Mouse (Mus musculus) kidney, adult 9 months (tissue): ENCODE measurements around the gene Lgals2.
"Not testable (repeated sequence)": the region's sequence is repeated elsewhere in the genome, so short reads cannot be mapped to it uniquely, and the experiment has no call there.

ENCODE experiments used
- DNase-seq: peaks from one replicate; pipeline ENCODE4 v3.0.0; 2022

Lgals2 gene

GRCm38 (mm10) chr15:78873803-78874435 is 18.6 kb upstream of the Lgals2 start:
- DNase-seq: no peak

- no peak for DNase-seq
Measured at GRCm38 (mm10) chr15:78872021-78872608, 16.8 kb upstream of the Lgals2 start.

- DNase-seq: peak; percentile 53
Measured at GRCm38 (mm10) chr15:78869775-78870174, 14.4 kb upstream of the Lgals2 start.

GRCm38 (mm10) chr15:78868826-78869233 is 13.5 kb upstream of the Lgals2 start:
- DNase-seq: no peak

- DNase-seq: peak; percentile 55
Measured at GRCm38 (mm10) chr15:78868398-78868797, 13.1 kb upstream of the Lgals2 start.

- no peak for DNase-seq
Measured at GRCm38 (mm10) chr15:78863852-78864253, 8.5 kb upstream of the Lgals2 start.

GRCm38 (mm10) chr15:78863154-78863553 is 7.8 kb upstream of the Lgals2 start:
- no peak for DNase-seq

- no peak for DNase-seq
Measured at GRCm38 (mm10) chr15:78862280-78862679, 7.0 kb upstream of the Lgals2 start.

- no peak for DNase-seq
Measured at GRCm38 (mm10) chr15:78859714-78860113, 4.4 kb upstream of the Lgals2 start.

- no peak for DNase-seq
Measured at GRCm38 (mm10) chr15:78859311-78859710, 4.0 kb upstream of the Lgals2 start.

- DNase-seq: no peak
Measured at GRCm38 (mm10) chr15:78857009-78857408, 1.7 kb upstream of the Lgals2 start.

- DNase-seq: peak; percentile 94
Measured at GRCm38 (mm10) chr15:78851505-78852153, 3.7 kb downstream of the Lgals2 start.

GRCm38 (mm10) chr15:78850944-78851343 is 4.4 kb downstream of the Lgals2 start:
- DNase-seq: no peak

GRCm38 (mm10) chr15:78850059-78850824 is 5.1 kb downstream of the Lgals2 start:
- DNase-seq: no peak

GRCm38 (mm10) chr15:78849485-78849884 is 5.8 kb downstream of the Lgals2 start:
- DNase-seq: no peak

GRCm38 (mm10) chr15:78848467-78848866 is 6.9 kb downstream of the Lgals2 start:
- peak; percentile 95 for DNase-seq

GRCm38 (mm10) chr15:78846805-78847204 is 8.5 kb downstream of the Lgals2 start:
- DNase-seq: not testable (repeated sequence)

- no peak for DNase-seq
Measured at GRCm38 (mm10) chr15:78846352-78846751, 9.0 kb downstream of the Lgals2 start.

GRCm38 (mm10) chr15:78845867-78846266 is 9.5 kb downstream of the Lgals2 start:
- DNase-seq: no peak

GRCm38 (mm10) chr15:78845321-78845720 is 10.0 kb downstream of the Lgals2 start:
- no peak for DNase-seq

GRCm38 (mm10) chr15:78844791-78845190 is 10.5 kb downstream of the Lgals2 start:
- DNase-seq: peak; percentile 64

- no peak for DNase-seq
Measured at GRCm38 (mm10) chr15:78843581-78844469, 11.5 kb downstream of the Lgals2 start.
